Mouse (Mus musculus): Measurements from ENCODE around the gene Bcor.

DNA sequence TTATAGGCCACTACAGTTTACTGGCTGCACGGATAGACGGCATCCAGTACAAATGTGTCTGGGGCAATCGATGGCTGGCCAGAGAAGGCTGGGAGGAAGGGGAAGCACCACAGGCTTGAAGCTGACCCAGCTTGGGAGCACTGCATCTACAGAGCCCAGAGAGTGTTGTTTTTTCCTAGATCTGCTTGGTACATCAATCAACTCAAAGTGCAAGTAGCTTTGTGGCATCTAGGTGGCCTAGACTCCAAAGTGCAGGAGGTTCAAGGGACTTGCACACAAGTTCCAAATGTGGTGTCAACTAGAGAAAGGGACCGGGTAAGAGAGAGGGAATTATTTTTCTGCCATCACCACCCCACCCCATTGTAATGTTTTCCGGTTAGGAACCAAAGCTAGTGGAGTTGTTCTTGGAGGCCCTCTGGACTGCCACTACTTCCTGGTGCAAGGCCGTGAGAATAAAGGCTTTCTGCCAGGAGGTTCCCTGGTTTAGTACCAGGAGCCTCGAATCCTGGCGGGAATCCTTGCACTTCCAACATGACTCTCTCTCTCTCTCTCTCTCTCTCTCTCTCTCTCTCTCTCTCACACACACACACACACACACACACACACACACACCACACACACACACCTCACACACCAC lies 27.5 kb downstream of the Bcor start:
- TF ChIP-seq POLR2A (IDR thresholded peaks at IDR 0.05; ENCODE audit: extremely low read depth, insufficient read depth, low read length) (no peak), CTCF (IDR thresholded peaks at IDR 0.05; ENCODE audit: low read depth, low read length) (no peak)

Data from liver, adult 2 months (tissue).